Mouse (Mus musculus): ENCODE data around the gene Atad1.
"Not testable (repeated sequence)": the region's sequence is repeated elsewhere in the genome, so short reads cannot be mapped to it uniquely, and the experiment has no call there.

The Atad1 gene

DNA sequence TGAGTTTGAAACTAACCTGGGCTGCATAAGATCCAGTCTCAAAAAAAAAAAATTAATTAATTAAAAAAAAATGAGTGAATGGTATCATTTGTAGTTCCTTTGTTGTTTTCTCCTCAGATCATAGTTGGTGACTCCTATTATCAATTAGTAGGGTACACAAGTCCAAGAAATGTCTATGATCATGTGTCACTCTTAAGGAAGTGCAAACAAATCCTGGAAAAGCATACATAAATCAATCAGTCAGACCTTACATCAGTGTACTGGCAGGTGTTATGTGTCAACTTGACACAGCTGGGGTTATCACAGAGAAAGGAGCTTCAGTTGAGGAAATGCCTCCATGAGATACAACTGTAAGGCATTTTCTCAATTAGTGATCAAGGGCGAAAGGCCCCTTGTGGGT is 71.8 kb downstream of the Atad1 start:
- DNase-seq (ENCODE audit: low spot score), result not testable (repeated sequence)

DNA sequence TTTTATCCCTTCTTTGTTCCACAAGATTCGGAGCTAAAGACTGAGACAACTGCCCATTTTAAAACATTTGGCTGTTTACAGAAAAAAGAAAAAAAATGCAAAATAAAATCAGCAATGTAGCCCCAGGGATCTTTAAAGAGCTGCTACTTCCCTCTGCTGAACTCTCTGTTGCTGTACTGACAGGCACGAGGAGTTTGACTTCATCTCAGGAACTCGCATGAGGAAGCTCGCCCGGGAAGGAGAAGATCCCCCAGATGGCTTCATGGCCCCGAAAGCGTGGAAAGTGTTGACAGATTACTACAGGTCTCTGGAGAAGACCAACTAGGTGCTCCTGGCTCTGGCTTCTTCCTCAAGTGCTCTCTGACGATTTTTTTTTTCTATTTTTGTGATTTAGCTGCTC is 74.3 kb downstream of the Atad1 start:
- no peak for DNase-seq (ENCODE audit: low spot score)

DNA sequence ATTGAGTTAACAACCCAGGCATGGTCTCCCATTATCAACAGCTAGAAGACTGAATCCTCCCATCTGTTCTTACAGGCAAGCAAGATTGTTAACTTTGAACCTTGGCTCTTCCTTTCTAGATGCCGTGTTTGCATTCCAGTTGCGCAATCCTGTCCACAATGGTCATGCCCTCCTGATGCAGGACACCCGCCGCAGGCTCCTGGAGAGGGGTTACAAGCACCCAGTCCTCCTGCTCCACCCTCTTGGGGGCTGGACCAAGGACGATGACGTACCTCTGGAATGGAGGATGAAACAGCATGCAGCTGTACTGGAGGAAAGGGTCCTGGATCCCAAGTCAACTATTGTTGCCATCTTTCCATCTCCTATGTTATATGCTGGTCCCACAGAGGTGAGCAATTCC is 76.7 kb downstream of the Atad1 start:
- no peak for DNase-seq (ENCODE audit: low spot score)

DNA sequence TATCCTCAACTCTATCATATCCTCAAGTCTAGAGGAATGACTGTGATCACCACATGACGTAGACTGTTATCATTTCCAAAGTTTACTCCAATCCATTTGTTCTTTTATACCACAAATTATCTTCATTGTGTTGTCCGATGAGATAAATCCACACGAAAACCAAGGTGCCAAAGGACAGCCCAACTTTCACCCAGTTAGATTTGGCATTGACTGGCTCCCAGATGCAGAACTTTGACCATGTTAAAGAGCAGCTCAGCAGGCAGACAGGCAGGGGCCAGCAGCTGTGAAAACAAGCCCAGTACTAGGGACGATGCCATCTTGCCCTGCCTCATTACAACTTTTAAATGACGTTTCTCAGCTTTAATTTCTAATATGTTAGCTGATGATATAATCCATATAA is 80.2 kb downstream of the Atad1 start:
- DNase-seq (ENCODE audit: low spot score), result no peak

DNA sequence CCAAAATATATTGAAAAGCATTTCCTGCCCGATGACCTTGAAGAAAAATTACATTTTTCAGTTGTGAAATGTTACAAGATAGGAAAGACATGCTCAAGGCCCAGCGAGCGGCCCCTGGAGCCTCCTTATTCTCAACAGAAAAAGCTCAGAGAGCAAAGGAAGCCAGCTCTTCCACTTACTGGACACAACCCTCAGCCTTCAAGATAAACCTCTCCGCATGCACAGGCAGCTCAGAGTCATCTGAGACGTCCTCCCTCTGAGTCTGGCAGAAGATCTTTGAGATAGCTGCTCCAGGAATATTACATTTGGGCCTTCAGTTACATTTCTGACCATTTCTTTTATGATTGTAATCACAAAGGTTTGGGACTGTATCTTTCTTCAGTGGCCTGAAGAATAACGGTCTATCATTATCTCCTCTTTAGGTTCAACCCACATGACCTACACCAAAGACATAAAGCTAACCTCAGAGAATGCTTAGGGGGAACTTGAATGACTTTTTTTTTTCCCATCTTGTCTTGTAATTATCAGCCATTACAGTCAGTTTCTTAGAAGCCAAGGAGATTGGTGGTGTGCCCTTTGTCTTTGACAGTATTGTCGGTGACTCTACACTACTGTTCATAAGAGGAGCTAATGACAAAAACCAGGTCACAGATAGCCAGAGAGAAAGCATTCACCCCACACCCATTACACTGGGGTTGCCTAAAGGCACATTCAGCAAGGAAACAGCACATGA is 85.8 kb downstream of the Atad1 start:
- DNase-seq (ENCODE audit: low spot score), result no peak

DNA sequence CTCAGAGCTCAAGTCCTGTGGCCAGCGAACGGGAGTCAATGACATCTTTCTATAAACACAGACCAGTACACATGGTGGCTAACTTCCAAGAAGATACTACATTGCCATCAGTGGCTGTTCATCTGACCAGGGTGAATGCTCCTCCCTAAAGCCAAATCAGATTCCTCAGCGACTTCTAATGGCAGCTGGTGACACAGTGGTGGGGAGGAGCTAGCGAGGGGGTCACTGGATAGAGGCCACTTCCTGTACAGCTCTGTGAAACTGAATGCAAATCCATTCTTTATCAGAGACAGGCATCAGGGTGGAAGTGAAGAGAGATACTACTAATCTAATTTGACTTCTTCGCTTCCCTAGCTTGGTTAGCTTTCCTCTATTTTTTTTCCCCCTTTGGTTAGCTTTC is 86.5 kb downstream of the Atad1 start:
- DNase-seq (ENCODE audit: low spot score), result no peak

DNA sequence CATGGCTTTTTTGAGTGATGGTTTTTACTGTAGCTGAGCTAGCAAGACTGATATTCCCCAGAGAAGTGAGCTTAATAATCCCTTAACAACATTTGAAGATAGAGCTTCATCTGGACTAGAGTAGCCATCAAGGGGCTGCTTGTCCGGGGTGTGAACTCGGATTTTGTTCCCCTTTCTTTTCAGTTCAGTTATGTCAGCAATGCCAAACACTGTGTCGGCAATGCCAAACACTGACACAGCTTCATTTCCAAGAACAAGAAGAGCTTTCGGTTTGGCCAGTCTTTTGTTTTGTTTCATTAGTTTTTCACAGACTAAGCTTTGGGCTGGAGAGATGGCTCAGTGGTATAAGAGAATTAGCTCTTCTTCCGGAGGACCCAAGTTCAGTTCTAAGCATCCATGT is 88.5 kb downstream of the Atad1 start:
- DNase-seq (ENCODE audit: low spot score), result no peak

DNA sequence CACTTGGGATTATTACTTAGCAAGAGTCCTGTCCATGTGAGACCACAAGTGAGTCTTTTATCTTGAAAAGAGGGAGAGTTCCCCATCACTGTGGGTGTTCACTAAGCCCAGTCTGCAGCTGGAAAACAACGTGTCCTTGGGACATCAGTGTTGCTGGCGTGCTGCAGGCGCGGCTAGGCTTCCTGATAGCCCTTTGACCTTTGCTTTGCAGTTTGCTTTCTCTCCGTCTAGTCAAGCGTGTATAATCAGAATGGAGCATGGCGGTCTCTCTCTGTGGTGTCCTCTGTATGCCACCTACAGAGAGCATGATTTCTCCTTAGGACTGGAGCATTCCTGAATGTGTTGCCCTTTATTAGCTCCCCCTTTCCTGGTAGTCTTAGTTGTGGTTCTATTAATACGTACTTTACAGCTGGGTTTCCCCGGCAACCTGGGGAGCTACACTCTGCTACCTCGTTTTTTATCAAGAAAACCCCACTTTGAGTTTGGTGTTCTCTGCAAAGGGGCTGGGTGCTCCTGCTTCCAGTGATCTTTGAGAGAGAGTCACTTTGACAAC is 91.5 kb downstream of the Atad1 start:
- no peak for DNase-seq (ENCODE audit: low spot score)

DNA sequence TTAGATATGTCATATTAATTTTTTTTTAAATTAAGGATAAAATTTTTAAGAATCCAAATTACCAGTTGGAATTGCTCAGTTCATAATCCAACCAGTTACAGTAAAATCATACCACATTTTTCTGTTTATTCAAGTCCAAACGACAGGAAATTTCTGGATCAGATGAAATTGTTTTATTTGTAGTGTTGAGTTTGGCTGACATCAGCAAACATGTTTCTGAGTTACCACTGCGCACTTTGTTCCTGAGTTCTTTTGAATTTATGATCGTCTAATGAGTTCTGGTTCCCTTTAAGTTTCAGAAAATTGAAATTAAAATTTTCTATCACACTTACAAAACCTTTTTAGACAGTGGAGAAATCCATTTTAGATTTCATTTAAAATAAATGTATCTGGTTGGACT is 93.2 kb downstream of the Atad1 start:
- no peak for DNase-seq (ENCODE audit: low spot score)

DNA sequence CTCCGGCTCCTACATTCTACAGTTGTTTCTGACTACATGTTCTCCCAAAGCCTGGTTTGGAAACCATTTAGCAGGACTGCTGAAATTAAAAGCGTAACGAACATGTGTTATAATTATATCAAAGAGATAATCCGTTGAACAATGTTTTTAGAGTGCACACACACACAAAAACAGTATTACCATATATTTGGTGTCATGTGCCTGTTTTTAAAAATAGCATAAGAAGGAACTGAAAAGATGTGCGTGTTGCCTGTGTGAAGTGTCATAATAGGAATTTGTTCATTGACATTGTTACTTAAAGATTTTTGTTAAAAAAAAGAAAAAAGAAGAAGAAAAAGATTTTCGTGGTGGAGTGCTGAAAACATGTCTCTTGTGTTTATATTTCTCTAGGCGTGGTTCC is 93.6 kb downstream of the Atad1 start:
- DNase-seq (ENCODE audit: low spot score), result no peak

DNA sequence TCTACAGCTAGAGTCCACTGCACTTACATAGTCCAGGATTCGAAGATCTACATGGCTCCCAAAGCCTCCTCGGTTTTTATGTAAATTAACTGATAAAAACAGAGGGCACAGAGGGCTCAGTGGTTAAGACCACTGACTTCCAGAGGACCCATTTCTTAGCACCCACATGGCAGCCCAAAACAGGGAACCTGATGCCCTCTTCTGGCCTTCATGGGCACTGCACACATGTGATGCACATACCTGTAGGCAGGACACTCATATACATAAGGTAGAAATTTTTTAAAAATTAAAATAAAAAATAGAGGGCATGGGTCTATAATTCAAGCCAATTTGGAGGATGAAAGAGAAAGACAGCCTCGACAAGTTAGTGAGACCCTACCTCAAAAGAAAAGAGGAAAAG is 95.9 kb downstream of the Atad1 start:
- DNase-seq (ENCODE audit: low spot score), result no peak

DNA sequence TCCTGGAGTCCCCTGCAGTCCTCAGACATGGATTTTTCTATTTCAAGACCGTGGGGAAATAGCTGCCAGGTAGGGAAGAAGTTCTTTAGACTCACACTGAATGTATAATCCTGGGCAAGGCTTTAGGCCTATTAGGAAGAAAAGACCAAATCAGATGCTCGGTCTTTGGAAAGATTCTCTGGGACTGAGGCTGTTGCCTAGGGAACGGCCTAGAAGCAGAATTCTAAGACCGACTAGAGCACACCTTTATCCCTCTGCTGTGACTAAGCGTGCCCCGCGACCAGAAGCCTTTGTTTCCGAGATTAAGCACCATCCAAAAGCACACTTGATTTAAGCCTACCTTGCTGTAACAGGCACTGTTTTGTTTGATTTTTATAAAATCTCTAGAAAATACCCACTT is 97.6 kb downstream of the Atad1 start:
- no peak for DNase-seq (ENCODE audit: low spot score)

DNA sequence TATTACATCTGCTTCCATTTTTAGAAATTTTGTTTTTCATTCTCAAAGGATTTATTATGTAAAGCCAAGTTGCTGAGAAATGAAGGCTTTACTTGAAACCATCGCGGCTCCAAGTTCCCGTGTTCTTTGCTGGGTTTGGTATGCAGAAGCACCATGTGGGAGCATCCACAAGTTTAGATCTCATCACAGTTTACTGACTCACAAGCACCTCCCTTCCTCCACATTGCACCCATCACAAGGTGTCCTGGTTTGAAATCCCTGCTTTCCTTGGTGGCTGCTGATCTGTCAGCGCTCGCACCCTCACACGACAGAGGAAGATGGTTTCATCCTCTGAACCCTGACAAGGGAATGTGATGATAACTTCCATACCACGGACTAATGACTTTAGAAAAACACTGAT is 98.1 kb downstream of the Atad1 start:
- DNase-seq (ENCODE audit: low spot score), result no peak

DNA sequence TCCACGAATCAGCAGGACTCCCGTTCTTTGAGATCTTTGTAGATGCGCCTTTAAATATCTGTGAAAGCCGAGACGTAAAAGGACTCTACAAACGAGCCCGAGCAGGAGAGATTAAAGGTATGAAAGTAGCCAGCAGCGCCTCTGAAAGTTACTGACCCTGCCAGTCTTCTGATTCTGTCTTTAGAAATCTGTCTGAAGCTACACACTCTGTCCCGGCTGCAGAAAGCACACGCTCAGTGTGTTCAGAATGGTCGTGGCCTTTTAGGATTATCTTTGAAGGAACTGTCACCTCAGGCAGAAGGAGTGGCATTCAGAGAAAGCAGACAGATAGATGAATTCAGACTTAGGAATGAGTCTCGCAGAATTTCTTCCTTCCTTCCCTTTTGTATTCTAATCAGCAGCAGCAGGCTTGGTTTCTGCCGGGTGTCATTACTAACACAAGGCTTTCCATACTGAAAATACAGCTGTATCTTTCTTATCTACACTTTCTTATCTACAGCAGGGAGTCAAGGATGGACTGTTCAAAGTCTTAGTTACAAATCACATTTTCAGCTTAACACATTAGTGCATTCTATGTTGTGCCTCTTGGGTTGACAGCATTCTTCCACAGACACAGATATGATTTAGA is 101.2 kb downstream of the Atad1 start:
- DNase-seq (ENCODE audit: low spot score), result no peak

DNA sequence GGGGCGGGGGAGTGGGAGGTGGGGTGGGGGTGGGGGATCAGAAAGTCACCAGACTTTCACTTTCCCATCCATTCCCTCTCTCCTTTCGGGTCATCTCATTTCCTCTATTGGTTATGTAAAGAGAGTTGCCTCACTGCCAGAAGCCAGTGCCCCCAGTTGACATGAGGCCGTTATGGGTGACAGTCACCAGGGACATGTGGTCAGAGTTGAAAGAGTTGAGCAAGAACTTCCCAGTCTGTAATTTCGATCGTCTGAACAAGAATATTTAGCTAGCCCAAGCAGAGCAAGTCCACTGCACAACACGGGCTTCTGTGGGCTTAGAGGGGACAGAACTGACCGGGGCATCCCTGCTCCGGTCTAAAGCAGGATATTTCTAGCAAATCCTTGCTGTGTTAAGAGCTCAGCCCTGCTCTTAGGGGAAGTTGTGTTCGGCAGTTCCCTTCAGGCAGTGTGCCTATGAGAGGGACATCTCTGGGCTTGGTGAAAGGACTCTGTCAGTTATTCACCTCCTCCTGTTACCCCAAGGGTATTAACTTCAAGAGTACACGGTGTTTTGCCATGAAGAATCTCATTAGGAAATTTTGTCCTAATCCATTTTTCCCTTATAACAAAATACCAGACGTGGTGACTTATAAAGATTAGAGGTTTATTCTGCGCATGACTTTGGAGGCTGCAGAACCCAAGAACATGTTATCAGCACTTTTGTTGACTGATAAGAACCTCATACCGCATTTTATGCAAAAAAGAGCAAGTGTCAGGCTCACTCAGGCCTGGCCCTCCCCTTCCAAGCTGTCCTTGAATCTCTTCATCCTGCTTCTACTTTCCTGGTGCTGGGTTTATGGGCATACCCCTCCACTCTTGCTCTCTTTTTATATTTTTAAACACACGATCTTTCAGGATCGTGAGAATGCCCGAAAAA is 102.0 kb downstream of the Atad1 start:
- no peak for DNase-seq (ENCODE audit: low spot score)

DNA sequence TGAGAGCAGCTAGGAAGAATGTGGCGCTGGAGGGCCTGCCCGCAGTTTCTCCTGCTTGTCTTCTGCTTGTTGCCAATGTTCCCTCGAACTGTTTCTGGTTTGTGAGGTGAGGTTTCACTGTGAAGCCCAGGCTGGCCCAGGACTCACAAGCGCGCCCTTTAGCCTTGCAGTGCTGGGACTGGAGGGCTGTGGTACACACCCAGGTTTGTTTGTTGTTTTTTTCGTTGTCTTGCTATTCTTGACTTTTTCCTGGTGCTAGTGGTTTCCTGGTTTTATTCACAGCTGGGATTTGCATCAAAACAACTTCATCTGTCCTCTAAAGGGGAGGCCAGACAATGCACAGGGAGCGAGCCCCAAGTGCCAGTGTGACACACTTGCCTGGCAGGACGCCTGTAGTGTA is 104.7 kb downstream of the Atad1 start:
- DNase-seq (ENCODE audit: low spot score), result no peak

DNA sequence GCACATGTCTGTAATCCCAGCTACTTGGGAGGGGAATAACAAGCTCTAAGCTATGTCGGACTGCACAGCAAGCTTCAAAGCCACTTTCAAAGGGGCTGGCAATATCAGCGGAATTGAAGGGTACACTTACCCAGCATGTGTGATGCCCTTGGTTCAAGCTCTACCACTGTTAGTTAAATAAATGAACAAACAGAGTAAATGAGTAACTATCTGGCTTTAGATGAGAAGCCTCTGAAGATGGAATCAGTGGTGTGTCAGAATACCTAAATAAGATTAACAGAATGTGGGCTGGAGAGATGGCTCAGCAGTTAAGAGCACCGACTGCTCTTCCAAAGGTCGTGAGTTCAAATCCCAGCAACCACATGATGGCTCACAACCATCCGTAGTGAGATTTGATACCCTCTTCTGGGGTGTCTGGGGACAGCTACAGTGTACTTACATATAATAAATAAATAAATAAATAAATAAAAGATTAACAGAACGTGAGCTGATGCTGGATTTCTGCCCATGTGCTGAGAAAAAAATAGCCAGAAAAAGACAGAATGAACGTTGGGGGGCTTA is 110.9 kb downstream of the Atad1 start:
- DNase-seq (ENCODE audit: low spot score), result no peak

DNA sequence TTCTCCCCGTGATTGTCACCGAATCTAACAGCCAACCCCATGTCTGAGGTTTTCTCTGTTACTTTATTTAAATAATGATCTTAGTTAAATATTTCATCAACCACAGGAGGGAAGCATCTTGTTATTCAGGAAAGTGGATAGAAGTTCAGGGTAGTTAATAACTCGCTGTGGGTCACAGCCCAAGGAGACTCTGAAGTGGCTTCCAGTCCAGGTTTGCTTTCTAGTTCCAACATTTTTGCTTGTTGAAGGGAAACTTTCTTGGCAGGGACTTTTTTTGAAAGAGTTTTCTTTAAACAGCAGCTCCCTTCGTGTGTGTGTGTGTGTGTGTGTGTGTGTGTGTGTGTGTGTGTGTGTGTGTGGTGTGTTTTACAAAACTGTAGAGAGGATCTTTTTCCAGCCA is 112.0 kb downstream of the Atad1 start:
- no peak for DNase-seq (ENCODE audit: low spot score)

DNA sequence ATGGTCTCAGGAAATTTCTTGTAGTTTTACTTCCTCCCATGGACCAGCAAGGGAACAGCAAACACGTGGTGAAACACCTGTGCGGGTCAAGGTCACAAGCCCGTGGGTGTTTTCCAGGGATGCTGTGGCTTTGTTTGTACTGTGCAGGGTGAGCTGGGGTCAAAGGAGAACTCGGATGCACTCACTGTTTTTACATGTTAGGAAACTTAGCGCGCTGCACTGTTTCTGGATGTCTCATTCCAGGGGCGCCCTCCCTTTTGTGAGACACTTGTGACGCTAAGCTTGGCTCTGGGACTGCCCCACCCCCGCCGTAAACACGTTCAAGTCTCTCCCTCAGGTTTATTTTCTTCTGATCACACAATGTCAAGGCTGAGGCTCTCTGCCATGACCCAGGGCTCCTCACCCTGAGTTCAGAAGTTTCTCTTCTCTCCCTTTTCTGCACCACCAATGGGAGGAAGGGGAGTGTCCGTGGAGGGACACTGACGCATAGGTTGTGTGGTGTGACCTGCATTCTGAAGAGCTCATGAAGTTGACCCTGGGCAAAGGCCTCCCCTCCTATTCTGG is 112.7 kb downstream of the Atad1 start:
- DNase-seq (ENCODE audit: low spot score), result no peak

DNA sequence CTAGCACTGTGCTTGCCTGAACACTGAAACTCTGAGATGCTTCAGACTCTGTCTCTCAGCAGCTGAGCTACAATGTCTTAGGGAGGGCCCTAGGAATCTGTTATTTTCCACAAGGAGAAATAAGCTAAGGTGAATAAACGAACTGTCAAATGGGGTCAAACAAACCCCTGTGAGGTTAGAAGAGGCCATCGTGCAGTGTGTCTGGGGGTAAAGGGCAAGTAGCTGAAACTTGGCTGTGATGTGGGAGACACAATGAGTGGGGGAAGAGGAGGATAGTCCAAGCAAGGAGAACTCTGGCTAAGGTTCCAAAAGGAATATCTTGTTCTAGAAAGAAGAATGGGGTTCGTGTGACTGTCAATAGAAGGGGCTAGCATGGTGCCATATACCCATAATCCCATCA is 117.4 kb downstream of the Atad1 start:
- no peak for DNase-seq (ENCODE audit: low spot score)
